Mouse (Mus musculus): Measurements from ENCODE around the gene Prr22.

GRCm38 (mm10) chr17:56799276-56799675 is 29.2 kb downstream of the Prr22 start:
- TF ChIP-seq CTCF (conservative IDR thresholded peaks at IDR 0.05; ENCODE audit: insufficient read depth, insufficient read length, low read depth, low read length) (no peak), POLR2A (IDR thresholded peaks at IDR 0.05; ENCODE audit: low read depth, low read length) (no peak)

All from kidney, adult 2 months (tissue).